Mouse (Mus musculus) embryonic facial prominence, embryonic 15.5 days (tissue): ENCODE measurements around the gene Ect2. TPM values are rescaled to one million over a fixed set of nuclear protein-coding genes. Genes with fewer than 3 reads are reported as not detected.

Source experiments
- ATAC-seq: fragments of 200-750 bp; cut with Nextera tagmentation; 2 replicates; pipeline ENCODE4 v1.8.0; 2017; ENCODE audit warnings: low read depth, moderate TSS enrichment; ENCODE audit not compliant: insufficient number of reproducible peaks, low FRiP score, low TSS enrichment
- H3K27ac ChIP-seq: fragments of 300-500 bp; sonication (generic); replicated peaks from 2 replicates; pipeline ENCODE4 v1.5.1; 2015; ENCODE audit warnings: mild to moderate bottlenecking, inconsistent platforms
- H3K27me3 ChIP-seq: fragments of 300-500 bp; sonication (generic); 2 replicates; pipeline ENCODE4 v1.6.1; 2015; ENCODE audit warnings: inconsistent platforms
- H3K36me3 ChIP-seq: fragments of 300-500 bp; sonication (generic); 2 replicates; pipeline ENCODE4 v1.6.1; 2015; ENCODE audit warnings: mild to moderate bottlenecking, inconsistent platforms
- H3K4me1 ChIP-seq: fragments of 300-500 bp; sonication (generic); 2 replicates; pipeline ENCODE4 v1.6.1; 2015; ENCODE audit warnings: inconsistent platforms
- H3K4me2 ChIP-seq: fragments of 300-500 bp; sonication (generic); replicated peaks from 2 replicates; pipeline ENCODE4 v1.6.1; 2015; ENCODE audit warnings: mild to moderate bottlenecking, inconsistent platforms
- H3K4me3 ChIP-seq: fragments of 300-500 bp; sonication (generic); replicated peaks from 2 replicates; pipeline ENCODE4 v1.5.1; 2015; ENCODE audit warnings: mild to moderate bottlenecking, inconsistent platforms
- H3K9ac ChIP-seq: fragments of 300-500 bp; sonication (generic); 2 replicates; pipeline ENCODE4 v1.6.1; 2015; ENCODE audit warnings: inconsistent platforms
- H3K9me3 ChIP-seq: fragments of 300-500 bp; sonication (generic); replicated peaks from 2 replicates; pipeline ENCODE4 v1.6.1; 2016; ENCODE audit warnings: inconsistent platforms
- WGBS: fragments of 180-500 bp; shearing (Covaris S2); methylation state at CpG from one replicate; pipeline ENCODE4 v1.1.7; 2015; 5-methylcytosine and 5-hydroxymethylcytosine counted together
- polyA plus RNA-seq: library from polyadenylated mRNA; unstranded; fragments of >200 nt; fragmentation: Nextera tagmentation; extraction: Ambion mirVana; gene quantifications from 2 replicates; pipeline ENCODE4 v1.2.1, GENCODE M21; 2015

Gene Ect2
- polyA plus RNA-seq, 1 experiment from 2014 or later: 33.5 TPM

- ATAC-seq: no peak
- Histone ChIP-seq H3K27me3 (no peaks in the 10 kb centered on the region), H3K4me3 (no peak overlapping the region), H3K27ac (no peak overlapping the region), H3K36me3 (no peaks in the 10 kb centered on the region), H3K9ac (no peak overlapping the region), H3K9me3 (no peaks in the 10 kb centered on the region), H3K4me2 (no peak overlapping the region), H3K4me1 (peaks cover 19% of the 10 kb centered on the region)
- 65% methylated on average over 9 of the region's 9 CpGs for WGBS
These were observed 2.3 kb upstream of the Ect2 start for GRCm38 (mm10) chr3:27155856-27156593.

- no peak overlapping the region for H3K4me2 ChIP-seq
- H3K27ac ChIP-seq: peak overlapping the region; percentile 74
- no peaks in the 10 kb centered on the region for H3K36me3 ChIP-seq
- H3K4me1 ChIP-seq: peaks cover 19% of the 10 kb centered on the region
- H3K4me3 ChIP-seq: no peak overlapping the region
- no peaks in the 10 kb centered on the region for H3K9me3 ChIP-seq
- H3K9ac ChIP-seq: no peak overlapping the region
- H3K27me3 ChIP-seq: no peaks in the 10 kb centered on the region
- no peak for ATAC-seq
- 14% methylated on average over 6 of the region's 6 CpGs for WGBS
These were observed 1.6 kb upstream of the Ect2 start for GRCm38 (mm10) chr3:27155051-27155855.

GRCm38 (mm10) chr3:27154280-27154679 is 602 bp upstream of the Ect2 start:
- H3K36me3 ChIP-seq: peaks cover 8% of the 10 kb centered on the region; the same call in 1 of the 2 replicates
- peak overlapping the region; percentile 74 for H3K27ac ChIP-seq
- no peaks in the 10 kb centered on the region for H3K9me3 ChIP-seq
- peak overlapping the region; percentile 79 for H3K4me3 ChIP-seq
- 45% methylated on average over 2 of the region's 2 CpGs for WGBS
- peaks cover 19% of the 10 kb centered on the region for H3K4me1 ChIP-seq
- no peak for ATAC-seq
- peak overlapping the region; percentile 77 for H3K4me2 ChIP-seq
- H3K9ac ChIP-seq: no peak overlapping the region
- H3K27me3 ChIP-seq: no peaks in the 10 kb centered on the region

GRCm38 (mm10) chr3:27153191-27153671 is 447 bp downstream of the Ect2 start:
- Histone ChIP-seq H3K27ac (peak overlapping the region; percentile 77), H3K9me3 (no peaks in the 10 kb centered on the region), H3K4me3 (peak overlapping the region; percentile 79), H3K4me1 (peaks cover 19% of the 10 kb centered on the region), H3K4me2 (peak overlapping the region; percentile 77), H3K36me3 (peaks cover 10% of the 10 kb centered on the region; the same call in 1 of the 2 replicates), H3K9ac (peak overlapping the region; percentile 57), H3K27me3 (no peaks in the 10 kb centered on the region)
- under 1% methylated on average over 31 of the region's 31 CpGs for WGBS
- ATAC-seq: peak; percentile 44

GRCm38 (mm10) chr3:27145733-27146132 is 7.9 kb downstream of the Ect2 start:
- WGBS: 92% methylated on average over 7 of the region's 7 CpGs
- no peak overlapping the region for H3K4me3 ChIP-seq
- H3K9me3 ChIP-seq: no peaks in the 10 kb centered on the region
- H3K4me1 ChIP-seq: no peaks in the 10 kb centered on the region
- H3K9ac ChIP-seq: no peak overlapping the region
- no peak overlapping the region for H3K4me2 ChIP-seq
- ATAC-seq: no peak
- H3K27me3 ChIP-seq: no peaks in the 10 kb centered on the region
- peaks cover 32% of the 10 kb centered on the region; the same call in 1 of the 2 replicates for H3K36me3 ChIP-seq
- H3K27ac ChIP-seq: no peak overlapping the region

- WGBS: 88% methylated on average over 7 of the region's 7 CpGs
- Histone ChIP-seq H3K27ac (no peak overlapping the region), H3K27me3 (no peaks in the 10 kb centered on the region), H3K9ac (no peak overlapping the region), H3K4me3 (no peak overlapping the region), H3K4me1 (no peaks in the 10 kb centered on the region), H3K36me3 (peaks cover 29% of the 10 kb centered on the region), H3K9me3 (no peaks in the 10 kb centered on the region), H3K4me2 (no peak overlapping the region)
- ATAC-seq: no peak
These were observed 10.1 kb downstream of the Ect2 start for GRCm38 (mm10) chr3:27143570-27143969.

- peaks cover 51% of the 10 kb centered on the region for H3K36me3 ChIP-seq
- no peaks in the 10 kb centered on the region for H3K9me3 ChIP-seq
- no peak overlapping the region for H3K4me3 ChIP-seq
- ATAC-seq: no peak
- H3K27me3 ChIP-seq: no peaks in the 10 kb centered on the region
- WGBS: 86% methylated on average over 8 of the region's 8 CpGs
- no peaks in the 10 kb centered on the region for H3K4me1 ChIP-seq
- H3K9ac ChIP-seq: no peak overlapping the region
- H3K4me2 ChIP-seq: no peak overlapping the region
- no peak overlapping the region for H3K27ac ChIP-seq
These were observed 13.6 kb downstream of the Ect2 start for GRCm38 (mm10) chr3:27140101-27140500.

- 87% methylated on average over 9 of the region's 9 CpGs for WGBS
- Histone ChIP-seq H3K9me3 (no peaks in the 10 kb centered on the region), H3K27me3 (no peaks in the 10 kb centered on the region), H3K4me1 (no peaks in the 10 kb centered on the region), H3K36me3 (peaks cover 41% of the 10 kb centered on the region), H3K4me3 (no peak overlapping the region), H3K4me2 (no peak overlapping the region), H3K9ac (no peak overlapping the region), H3K27ac (no peak overlapping the region)
- no peak for ATAC-seq
These were observed 31.7 kb downstream of the Ect2 start for GRCm38 (mm10) chr3:27121864-27122450.

GRCm38 (mm10) chr3:27120932-27121331 is 32.7 kb downstream of the Ect2 start:
- Histone ChIP-seq H3K27me3 (no peaks in the 10 kb centered on the region), H3K9ac (no peak overlapping the region), H3K27ac (no peak overlapping the region), H3K4me3 (no peak overlapping the region), H3K36me3 (peaks cover 49% of the 10 kb centered on the region), H3K9me3 (no peaks in the 10 kb centered on the region), H3K4me2 (no peak overlapping the region), H3K4me1 (no peaks in the 10 kb centered on the region)
- whole genome bisulfite sequencing: 88% methylated on average over 6 of the region's 6 CpGs
- ATAC-seq: no peak

- Histone ChIP-seq H3K9ac (no peak overlapping the region), H3K36me3 (peaks cover 54% of the 10 kb centered on the region), H3K27ac (no peak overlapping the region), H3K4me2 (no peak overlapping the region), H3K4me3 (no peak overlapping the region), H3K27me3 (no peaks in the 10 kb centered on the region), H3K4me1 (no peaks in the 10 kb centered on the region), H3K9me3 (no peaks in the 10 kb centered on the region)
- 81% methylated on average over 4 of the region's 4 CpGs for WGBS
- no peak for ATAC-seq
These were observed 35.5 kb downstream of the Ect2 start for GRCm38 (mm10) chr3:27118227-27118626.

GRCm38 (mm10) chr3:27110860-27111259 is 42.8 kb downstream of the Ect2 start:
- Histone ChIP-seq H3K36me3 (peaks cover 29% of the 10 kb centered on the region), H3K27ac (no peak overlapping the region), H3K9me3 (no peaks in the 10 kb centered on the region), H3K4me2 (no peak overlapping the region), H3K4me1 (no peaks in the 10 kb centered on the region), H3K4me3 (no peak overlapping the region), H3K9ac (no peak overlapping the region), H3K27me3 (no peaks in the 10 kb centered on the region)
- ATAC-seq: no peak
